Mouse (Mus musculus) induced T-regulatory cell, adult 2 months (primary cell): ENCODE results near the gene Irak3.
"Not testable (repeated sequence)": the region's sequence is repeated elsewhere in the genome, so short reads cannot be mapped to it uniquely, and the experiment has no call there.

ENCODE experiments used
- DNase-seq: peaks from one replicate; pipeline ENCODE4 v3.0.0-alpha.2; 2012; ENCODE audit warnings: low read depth

The Irak3 gene

DNA sequence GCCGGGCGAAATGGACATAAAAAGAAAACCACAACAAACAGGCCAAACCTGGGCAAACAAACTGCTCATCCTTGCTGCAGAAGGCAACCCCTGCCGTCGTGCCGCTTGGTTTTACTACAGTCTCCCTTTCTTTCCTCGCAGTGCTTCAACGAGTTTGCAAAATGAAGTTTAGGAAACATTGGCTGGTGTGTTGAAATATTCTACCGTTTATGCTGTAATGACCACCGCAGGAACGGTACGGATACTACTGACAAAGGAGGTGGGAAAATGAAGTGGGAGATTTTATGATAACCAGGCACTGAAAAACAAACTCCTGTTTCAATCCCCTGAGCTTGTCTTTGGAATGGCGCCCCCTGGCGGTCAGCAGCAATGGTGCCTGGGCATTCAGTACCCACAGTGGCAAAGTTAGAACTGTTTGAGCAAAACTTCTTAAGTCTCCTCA, at the start of gene Irak3:
TSS of gene Irak3 (minus strand) at position 170 of the 442 bp plus-strand sequence.
- peak; percentile 90 for DNase-seq

GRCm38 (mm10) chr10:120250911-120251683, 49.2 kb upstream of the Irak3 start:
- DNase-seq, result no peak

GRCm38 (mm10) chr10:120246994-120247750, 45.2 kb upstream of the Irak3 start:
- peak; percentile 87 for DNase-seq

DNA sequence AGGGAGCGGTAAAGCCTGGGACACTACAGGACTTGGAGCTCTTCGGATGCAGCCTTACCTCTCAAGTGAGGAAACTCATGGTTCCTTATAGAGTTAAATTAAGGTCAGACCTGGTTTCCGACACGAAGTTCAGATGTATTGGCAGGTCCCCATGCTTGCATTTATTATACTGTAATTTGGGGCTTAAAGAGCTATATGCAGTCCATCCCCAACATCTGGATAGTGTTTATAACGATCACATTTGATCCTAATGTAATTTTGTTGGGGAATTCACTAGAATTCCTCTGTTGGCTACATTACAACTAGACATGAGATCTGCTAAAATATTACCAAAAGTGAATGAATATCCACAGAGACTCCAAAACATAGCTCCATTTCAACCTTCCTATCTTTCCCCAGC, 43.8 kb upstream of the Irak3 start:
- no peak for DNase-seq

GRCm38 (mm10) chr10:120242421-120242820, 40.5 kb upstream of the Irak3 start:
- DNase-seq, result no peak

DNA sequence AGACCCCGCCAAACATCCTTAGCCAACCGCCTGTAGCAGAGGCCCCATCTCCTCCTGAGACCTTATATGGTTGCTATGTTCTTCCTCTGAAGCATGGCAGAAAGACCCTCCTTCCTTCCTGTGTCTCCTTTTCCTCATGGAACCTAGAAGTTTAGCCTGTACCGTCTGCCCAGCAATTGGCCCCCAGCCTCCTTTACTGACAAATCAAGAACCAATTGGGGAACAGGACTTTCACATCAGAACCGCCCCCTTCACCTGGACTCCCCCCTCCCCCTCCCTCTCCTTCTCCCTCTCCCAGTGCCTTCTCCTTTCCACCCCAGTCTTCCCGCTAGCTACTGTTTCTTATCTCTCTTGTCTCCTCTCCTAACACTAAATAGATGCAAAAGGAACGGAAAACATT, 37.5 kb upstream of the Irak3 start:
- DNase-seq, result no peak

- no peak for DNase-seq
Measured at GRCm38 (mm10) chr10:120238241-120238640, 36.3 kb upstream of the Irak3 start.

DNA sequence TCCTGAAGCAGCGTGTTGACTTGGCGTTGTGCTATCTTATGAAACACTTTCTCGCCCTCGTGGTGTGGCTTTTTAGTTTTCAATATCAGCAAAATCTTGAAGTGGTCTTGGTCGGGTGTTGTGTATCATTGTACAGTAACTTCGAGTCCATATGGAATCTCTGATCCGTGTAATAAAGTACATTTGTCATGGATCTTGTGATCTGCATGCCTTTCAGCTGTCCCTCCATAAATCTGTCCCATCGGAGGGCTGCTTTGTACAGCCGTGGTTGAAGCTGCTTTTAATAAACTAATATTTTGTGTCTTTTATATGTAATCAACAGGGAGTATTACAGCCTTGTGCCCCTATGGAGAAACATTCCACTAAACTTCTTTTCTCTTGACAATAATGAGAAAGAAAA, 34.9 kb upstream of the Irak3 start:
- DNase-seq, result no peak

- DNase-seq, result peak; percentile 81
Measured at GRCm38 (mm10) chr10:120233655-120234367, 31.9 kb upstream of the Irak3 start.

DNA sequence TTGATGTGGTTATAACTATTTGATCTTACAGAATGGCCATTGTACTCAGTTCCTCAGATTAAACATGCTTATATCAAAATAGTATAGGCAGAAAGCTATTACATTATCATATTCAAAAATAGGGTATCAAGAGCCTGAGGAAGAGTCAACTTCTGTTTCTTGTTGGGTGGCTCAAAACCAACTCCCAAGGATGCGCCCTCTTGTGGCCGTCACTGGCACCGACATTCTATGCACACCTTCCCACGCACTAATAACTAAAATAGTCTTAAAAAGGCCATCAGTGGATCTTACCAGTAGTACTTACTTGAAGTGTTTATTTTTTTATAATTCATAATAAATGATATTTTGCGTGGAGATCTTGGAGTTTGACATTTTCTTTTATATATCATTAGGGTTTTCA, 29.8 kb upstream of the Irak3 start:
- peak; percentile 85 for DNase-seq

- DNase-seq, result peak; percentile 91
Measured at GRCm38 (mm10) chr10:120226871-120227661, 25.1 kb upstream of the Irak3 start, which contains the start of gene Llph. Gene Llph, plus strand, starts transcription at chr10:120227070.

GRCm38 (mm10) chr10:120220776-120221175, 18.8 kb upstream of the Irak3 start:
- peak; percentile 60 for DNase-seq

- peak; percentile 53 for DNase-seq
Measured at GRCm38 (mm10) chr10:120219578-120220359, 17.8 kb upstream of the Irak3 start.

DNA sequence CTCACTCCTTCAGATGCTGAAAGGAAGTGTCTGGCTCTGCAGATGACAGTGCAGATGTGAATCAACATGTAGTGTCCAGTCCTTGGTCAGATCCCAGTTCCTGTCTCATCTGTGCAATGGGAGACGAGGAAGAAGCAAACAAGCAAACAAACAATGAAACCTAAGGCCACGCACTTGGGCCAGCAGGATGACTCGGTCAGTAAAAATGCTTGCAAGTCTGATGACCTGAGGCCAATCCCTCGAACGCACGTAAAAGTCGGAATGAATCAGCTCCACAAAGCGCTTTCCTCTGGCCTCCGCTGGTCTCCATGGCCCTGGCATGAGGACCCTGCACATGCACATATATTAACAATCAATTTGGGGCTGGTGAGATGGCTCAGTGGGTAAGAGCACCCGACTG, 17.1 kb upstream of the Irak3 start:
- DNase-seq, result no peak

GRCm38 (mm10) chr10:120217099-120217498, 15.2 kb upstream of the Irak3 start:
- DNase-seq, result not testable (repeated sequence)

DNA sequence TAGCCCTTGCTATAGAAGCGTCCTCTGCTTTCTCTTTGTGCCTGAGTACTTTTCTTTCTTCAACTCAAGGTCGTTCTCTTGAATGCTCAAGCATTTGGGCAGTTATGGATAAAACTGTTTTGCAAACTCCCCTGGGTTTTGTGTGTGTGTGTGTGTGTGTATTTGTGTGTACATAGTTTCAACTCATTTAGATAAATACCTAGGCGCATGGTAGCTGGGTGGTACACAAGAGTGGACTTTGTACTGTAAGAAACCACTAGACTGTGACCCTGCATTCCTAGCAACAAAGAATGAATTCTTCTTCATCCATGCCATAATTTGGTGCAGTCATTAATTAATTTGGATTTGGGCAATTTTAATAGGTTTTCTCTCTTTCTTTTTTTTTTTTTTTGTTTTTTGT, 8.2 kb upstream of the Irak3 start:
- DNase-seq, result no peak

DNA sequence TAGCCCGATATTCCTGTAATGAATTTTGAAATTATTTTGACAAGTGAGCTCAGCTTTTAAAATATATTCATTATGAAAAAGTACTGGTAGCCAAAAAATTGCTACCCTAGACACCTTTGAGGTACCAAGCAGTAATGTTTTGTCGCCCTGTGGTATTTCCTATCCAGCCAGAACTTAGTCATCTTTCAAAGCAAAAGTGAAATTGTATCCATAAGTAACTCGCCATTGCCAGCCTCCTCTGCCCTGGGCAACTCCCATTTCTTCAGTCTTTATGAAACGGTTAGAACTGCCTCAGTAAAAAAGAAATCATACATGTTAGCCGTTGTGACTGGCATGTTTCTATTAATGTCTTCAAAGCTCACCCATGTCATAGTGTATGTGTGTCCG, 7.6 kb upstream of the Irak3 start:
- DNase-seq, result peak; percentile 73

GRCm38 (mm10) chr10:120208575-120209538, 6.9 kb upstream of the Irak3 start:
- DNase-seq, result peak; percentile 75

- DNase-seq, result no peak
Measured at GRCm38 (mm10) chr10:120208015-120208414, 6.1 kb upstream of the Irak3 start.
